Mouse (Mus musculus): ENCODE data around the gene Mettl24.

Gene Mettl24

GRCm38 (mm10) chr10:40685641-40686040, 2.6 kb downstream of the Mettl24 start:
- no peak for DNase-seq (ENCODE audit: low spot score)

DNA sequence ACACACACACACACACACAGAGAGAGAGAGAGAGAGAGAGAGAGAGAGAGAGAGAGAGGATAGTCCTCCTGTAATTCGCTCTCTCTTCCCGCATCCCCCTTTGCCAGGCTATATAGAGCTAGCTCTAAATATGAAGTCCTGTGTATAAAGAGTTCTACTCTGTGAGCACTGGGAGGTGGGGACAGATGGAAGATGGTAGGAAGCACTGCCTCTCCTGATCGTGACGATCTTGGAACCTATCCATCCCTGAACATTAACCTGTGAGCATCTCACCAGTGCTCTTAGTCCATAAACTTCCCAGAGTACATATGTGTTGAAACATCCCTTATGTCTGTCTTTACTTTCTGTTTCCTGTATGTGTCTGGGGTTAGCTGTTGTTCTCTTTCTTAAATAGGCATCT, 3.9 kb downstream of the Mettl24 start:
- no peak for DNase-seq (ENCODE audit: low spot score)

DNA sequence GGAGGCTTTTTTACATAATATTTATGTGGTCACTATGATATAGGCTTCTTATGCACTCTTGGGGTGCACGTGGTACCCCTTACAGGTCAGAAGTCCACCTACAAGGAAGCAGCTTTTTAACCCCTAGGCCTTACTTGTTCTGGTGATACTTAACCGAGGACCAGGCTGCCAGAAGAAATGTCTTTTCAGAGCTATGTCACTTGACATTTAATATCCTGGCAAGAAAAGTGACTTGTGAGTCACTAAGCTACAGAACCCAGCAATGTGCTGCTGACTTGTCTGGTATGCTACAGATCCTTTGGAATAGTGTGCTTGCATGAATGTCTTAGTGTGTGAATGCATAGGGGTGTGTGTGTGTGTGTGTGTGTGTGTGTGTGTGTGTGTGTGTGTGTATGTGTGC, 4.3 kb downstream of the Mettl24 start:
- DNase-seq (ENCODE audit: low spot score): no peak

DNA sequence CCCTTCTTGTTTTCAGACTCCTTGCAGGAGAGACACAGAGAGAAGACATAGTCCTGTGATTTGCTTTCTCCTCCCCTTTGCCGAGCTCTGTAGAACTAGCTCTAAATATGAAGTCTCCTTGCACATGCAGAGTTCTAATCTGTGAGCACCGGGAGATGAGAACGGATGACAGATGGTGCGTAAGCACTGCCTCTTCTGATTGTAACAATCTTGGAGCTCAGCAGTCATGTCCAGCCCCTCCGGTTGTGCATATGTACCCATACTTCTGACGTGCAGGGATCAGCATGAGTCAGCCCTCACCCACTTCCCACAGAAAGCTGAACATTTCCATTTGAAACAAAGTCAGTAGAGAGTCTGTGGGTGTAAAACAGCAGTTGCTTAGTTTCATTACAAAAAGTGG, 5.2 kb downstream of the Mettl24 start:
- no peak for DNase-seq (ENCODE audit: low spot score)

DNA sequence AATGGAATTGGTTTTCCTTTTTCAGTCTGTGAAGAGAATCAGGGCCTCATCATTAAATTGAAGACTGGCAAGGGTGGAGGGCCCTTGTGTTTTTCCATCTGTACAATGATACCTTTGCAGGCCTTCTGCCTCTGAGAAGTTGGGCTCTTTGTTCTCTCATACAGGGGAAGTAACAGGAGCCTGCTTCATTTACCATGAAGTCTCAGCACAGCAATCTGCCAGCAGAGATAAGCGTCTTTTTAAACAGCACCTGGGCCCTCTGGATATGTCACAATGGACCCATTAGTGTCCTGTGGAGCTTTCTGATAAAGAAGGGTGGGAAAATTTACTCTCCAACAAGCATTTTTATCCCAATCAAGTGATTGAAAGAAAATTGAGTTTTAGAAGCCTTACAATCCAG, 5.8 kb downstream of the Mettl24 start:
- no peak for DNase-seq (ENCODE audit: low spot score)

DNA sequence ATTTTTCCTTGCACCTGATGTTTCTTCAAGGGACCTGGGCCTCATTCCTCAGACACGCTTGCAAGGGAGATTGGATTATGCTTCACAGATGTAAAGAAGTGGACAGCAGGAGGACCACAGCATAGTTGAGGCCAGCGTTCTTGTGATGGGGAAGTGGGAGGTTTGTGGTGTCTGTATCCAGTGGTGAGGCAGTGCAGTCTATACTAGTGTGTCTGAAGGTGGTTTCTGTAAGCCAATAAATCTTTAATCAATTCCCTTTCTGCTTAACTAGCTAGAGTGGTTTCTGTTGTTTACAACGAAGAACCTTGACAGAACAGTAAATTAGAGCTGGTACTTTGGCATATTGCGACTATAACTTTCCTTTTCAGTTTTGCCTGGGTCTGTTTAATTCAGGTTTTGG, 15.6 kb downstream of the Mettl24 start:
- DNase-seq (ENCODE audit: low spot score): no peak

DNA sequence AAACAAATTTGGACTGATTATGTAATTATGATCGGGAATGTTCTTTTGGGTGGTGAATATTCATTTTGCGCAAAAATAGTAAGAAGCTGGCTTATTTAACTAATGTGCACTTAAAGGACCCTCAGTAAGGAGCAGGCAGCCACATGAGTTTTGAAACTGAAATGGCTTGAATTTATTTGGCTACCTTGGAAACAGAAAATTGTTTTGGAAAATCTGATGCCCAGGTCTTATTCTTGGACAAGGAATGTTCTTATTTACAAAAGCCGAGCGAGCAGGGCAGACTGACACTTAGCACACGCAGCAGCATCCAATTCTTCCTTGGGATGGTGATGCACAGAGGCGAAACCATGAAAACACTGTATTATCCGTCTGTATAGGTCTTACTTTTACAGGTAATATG, 28.0 kb downstream of the Mettl24 start:
- DNase-seq (ENCODE audit: low spot score): no peak

DNA sequence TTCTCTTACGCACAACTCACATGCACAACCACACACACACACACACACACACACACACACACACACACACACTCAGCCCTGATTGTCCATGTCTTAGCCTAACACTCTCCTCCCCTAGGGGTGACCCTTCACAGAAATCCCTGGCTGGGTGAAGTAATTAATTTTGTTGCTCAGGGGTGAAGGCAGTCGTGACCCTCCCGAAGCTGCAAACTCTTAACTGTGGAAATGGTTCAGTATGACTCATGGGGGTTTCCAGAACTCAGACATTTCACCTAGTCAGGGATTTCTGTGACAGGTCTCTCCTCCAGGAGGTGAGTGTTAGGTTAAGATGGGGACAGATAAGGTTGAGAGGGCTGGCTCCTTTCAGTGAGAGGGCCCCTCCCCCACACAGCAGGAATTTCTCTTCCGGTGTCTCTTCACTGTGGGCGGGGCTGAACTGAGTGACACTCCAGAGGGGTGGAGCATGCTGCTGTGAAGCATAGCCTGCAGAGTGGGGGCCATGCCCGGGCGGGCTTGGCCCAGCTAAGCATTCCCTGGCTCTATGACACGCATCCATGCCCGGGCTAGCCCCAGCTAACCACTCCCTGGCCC, 30.0 kb downstream of the Mettl24 start:
- peak; percentile 1 for DNase-seq (ENCODE audit: low spot score)

DNA sequence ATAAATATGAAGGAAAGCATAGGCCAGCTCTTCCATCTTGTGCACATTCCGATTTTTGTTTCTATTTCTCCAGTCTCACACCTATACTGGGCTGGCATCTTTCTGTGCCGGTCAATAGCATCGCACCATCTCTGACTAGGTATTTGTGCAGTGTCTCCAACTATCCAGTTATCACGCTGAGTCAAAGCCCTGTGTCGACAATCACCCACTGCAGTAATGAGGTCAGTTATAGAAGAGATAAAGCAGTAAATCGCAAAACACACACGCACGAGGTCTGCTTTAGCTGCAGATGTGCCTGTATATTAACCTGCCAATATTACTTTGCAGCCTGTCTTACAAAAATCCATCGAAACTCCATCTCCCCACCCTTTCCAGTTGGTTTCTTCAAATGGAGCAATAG, 30.7 kb downstream of the Mettl24 start:
- no peak for DNase-seq (ENCODE audit: low spot score)

GRCm38 (mm10) chr10:40715151-40715550, 32.1 kb downstream of the Mettl24 start:
- no peak for DNase-seq (ENCODE audit: low spot score)

- no peak for DNase-seq (ENCODE audit: low spot score)
Measured at GRCm38 (mm10) chr10:40716296-40716695, 33.2 kb downstream of the Mettl24 start.

- DNase-seq (ENCODE audit: low spot score): no peak
Measured at GRCm38 (mm10) chr10:40716713-40717112, 33.6 kb downstream of the Mettl24 start.

DNA sequence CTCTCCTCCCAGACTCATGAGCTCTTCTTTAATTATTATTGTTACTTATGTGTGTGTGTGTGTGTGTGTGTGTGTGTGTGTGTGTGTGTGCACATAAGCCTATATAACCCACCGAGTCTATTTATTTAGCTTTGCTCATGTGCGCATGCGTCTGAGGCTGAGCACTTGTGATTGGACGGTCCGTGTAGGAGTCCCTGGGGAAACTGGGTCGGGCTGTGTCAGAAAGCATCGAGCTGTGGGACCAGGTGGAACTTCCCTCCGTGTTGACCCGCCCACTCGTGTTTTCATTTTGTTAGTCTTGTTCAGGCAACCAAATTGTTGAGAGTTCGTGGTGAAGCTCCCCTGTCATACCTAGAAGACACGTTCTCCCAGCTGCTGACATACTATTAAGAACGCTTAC, 35.3 kb downstream of the Mettl24 start:
- DNase-seq (ENCODE audit: low spot score): no peak

- no peak for DNase-seq (ENCODE audit: low spot score)
Measured at GRCm38 (mm10) chr10:40719062-40719461, 36.0 kb downstream of the Mettl24 start.

DNA sequence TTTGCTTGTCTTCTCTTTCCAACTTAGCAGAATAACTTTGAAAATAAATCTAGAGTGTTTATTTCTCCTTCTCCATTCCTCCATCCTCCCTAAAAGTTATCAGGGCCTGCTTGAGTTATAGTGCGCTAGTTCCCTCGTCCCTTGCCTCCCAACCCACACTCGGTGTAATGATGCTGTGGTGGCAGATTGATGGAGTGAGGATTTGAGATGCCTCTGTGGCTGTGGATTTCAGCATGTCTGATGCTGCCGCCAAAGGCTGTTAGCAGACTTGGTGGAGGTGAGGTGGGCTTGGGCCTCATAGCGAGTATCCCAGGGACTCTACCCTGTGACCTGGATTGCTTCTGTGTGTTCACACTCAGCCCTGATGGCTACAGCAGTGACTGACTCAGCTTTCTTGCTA, 37.8 kb downstream of the Mettl24 start:
- no peak for DNase-seq (ENCODE audit: low spot score)

GRCm38 (mm10) chr10:40724342-40724741, 41.3 kb downstream of the Mettl24 start:
- no peak for DNase-seq (ENCODE audit: low spot score)

DNA sequence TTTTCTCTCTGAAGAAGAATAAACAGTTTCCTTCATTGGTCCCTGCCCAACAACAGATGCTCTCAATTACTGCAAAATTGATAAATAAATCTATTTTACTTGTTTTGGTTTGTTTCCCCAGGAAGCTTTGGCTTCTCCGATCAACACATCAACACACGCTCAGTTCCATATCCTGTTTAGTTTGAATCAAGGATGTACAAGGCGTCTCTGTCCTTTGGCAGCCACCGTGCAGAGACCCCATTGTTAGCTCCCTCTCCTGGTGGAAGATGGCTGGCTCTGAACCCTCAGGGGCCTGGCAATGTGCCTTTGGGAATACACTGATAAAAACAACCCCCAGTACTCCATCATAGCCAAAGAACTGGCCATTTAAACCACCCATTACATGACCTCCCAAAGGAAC, 42.0 kb downstream of the Mettl24 start:
- no peak for DNase-seq (ENCODE audit: low spot score)

DNA sequence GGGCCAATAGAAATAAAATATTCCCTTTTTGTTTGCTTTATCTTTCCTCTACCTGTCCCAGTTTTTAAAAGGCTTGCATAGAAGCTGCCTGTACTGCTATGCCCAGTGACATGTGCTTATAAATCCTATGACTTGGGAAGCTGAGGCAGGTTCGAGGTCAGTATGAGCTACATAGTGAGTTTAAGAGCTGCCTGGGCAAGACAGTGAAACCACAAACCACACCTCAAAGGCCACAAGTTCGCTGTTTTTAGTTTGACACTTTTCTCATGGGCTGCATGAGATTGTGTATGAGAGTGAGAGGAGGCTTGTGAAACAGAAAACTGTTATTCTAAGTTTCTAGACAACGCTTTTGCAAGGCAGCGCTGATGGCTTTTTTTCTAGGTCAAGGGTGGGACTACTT, 42.4 kb downstream of the Mettl24 start:
- no peak for DNase-seq (ENCODE audit: low spot score)

- no peak for DNase-seq (ENCODE audit: low spot score)
Measured at GRCm38 (mm10) chr10:40726288-40726902, 43.3 kb downstream of the Mettl24 start.

GRCm38 (mm10) chr10:40726989-40727388, 43.9 kb downstream of the Mettl24 start:
- no peak for DNase-seq (ENCODE audit: low spot score)

DNA sequence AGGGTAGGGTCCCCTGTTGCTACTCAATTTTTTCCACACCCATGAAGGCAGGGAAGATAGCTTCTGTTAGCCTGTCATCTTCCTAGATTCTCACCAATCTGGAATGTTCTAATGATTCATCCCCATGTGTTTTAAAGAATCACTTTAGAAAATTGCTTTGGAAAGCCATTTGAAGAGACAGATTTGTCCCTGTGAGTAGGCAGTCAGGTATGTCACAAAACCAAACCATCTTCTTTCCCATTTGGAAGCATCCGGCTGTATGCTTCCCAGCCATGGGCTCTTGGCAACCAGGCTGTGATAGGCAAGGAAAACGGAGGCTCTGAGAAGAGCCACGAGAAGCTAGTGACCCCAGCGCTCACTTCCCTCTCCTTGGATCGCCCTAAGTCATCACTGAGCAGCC, 47.1 kb downstream of the Mettl24 start:
- no peak for DNase-seq (ENCODE audit: low spot score)

GRCm38 (mm10) chr10:40733291-40733690, 50.2 kb downstream of the Mettl24 start:
- DNase-seq (ENCODE audit: low spot score): no peak

DNA sequence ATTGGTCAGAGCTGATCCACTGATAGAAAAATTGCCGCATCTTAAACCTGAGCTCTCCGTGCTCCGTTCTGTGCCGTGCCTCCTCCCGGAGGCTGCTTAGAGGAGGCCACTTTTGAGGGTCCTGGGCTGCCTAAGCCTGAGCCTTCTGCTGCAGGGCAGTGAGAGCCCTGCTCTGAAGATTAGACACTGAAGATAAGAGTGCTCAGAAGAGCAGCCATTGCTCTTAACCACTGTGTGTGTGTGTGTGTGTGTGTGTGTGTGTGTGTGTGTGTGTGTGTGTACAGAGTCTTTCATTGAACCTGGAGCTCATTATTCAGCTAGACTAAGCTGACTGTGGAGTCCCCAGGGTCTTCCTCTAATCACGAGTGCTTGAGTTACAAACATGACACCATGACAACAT, 53.1 kb downstream of the Mettl24 start:
- DNase-seq (ENCODE audit: low spot score): no peak

Measured in T-cell, adult 2 months (primary cell).